Mouse (Mus musculus) erythroblast, embryonic 14.5 days (primary cell): Measurements from ENCODE around the gene Ip6k2.

Source experiments
- GATA1 ChIP-seq: IDR thresholded peaks from 2 replicates; pipeline ENCODE4 v1.6.1; 2012; ENCODE audit warnings: low read length, inconsistent platforms, mixed read lengths
- TAL1 ChIP-seq: IDR thresholded peaks from 3 replicates; pipeline ENCODE4 v1.6.1; 2012; ENCODE audit warnings: low read length, inconsistent platforms, mixed read lengths

DNA sequence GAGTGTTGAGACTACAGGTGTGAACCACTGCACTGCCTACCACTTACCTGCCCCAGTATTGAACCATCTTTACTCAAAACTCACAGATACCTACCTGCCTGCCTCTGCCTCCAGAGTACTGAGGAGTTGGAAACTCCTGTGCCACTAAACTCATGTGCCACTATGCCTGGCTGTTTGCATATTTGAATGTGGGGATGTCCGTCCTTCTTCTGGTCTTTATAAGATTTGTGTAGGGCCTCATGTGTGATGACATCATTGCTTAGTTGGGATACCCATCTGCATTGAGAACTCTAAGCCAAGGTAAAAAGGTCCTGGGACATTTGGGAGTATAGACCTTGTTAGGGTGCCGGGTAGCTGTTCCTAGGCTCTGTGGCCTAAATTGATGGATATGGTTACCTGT, 3.5 kb downstream of the Ip6k2 start:
- TF ChIP-seq GATA1 (no peak), TAL1 (no peak)
